Mouse (Mus musculus) liver, embryonic 14.5 days (tissue): ENCODE results near the gene Nol3.

Experiments used
- CTCF ChIP-seq: IDR thresholded peaks from 2 replicates; pipeline ENCODE4 v1.5.1; 2016; ENCODE audit warnings: antibody characterized with exemption, low read depth, control low read depth
- EP300 ChIP-seq: IDR thresholded peaks from 2 replicates; pipeline ENCODE4 v1.6.1; 2016; ENCODE audit warnings: antibody characterized with exemption, low read depth

DNA sequence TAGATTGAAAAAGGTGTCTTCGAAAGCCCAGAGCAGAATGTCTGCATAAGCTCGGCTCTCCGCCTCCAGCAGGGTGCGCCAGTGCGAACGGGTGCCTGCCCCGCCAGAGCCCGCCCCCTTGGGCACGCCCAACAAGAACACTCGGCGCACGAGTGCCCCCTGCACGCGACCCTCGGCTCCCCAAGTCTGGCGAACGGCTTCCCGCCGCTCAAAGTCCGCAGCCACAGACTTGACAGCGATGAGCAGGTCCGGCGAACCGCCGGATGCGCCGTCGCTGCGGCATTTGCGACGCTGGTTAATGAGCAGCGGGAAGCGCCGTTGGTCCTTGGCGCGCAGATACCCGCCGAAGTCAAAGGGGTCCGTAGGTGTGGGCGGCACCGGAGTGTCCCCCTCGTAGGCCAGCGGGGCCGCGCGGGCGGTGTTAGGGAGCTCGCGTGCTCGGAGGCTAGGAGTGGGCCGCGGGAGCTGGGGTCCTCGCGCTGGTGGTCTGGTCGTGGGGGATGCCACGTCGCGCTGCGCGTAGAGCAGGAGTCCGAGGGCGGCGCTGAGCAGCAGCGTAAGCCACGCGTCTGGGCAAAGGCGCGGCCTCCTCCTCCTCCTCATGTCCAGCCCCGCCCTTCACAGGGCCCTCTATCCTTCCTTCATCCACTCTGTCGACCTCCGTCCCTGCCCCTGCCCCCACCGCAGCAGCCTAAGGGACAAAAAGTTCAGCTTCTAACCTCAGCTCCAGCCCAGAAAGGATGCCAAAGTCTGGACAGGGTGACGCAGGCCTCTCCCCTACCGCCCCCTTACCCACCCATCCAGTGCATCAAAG, 21.6 kb upstream of the Nol3 start:
- TF ChIP-seq CTCF (peak; percentile 93), EP300 (no peak)
